Mouse (Mus musculus) heart, adult 2 months (tissue): ENCODE measurements around the gene Fam161a. TPM values are rescaled to one million over a fixed set of nuclear protein-coding genes. Genes with fewer than 3 reads are reported as not detected.

Source experiments
- DNase-seq, 2 experiments: peaks; one replicate each; pipeline ENCODE4 v3.0.0; 2021
- H3K27ac ChIP-seq: fragments of 200-600 bp; 2 replicates; pipeline ENCODE4 v1.8.1; 2022
- H3K27me3 ChIP-seq: fragments of 200-500 bp; 2 replicates; pipeline ENCODE4 v1.6.1; 2012; ENCODE audit warnings: mild to moderate bottlenecking, low read length, inconsistent platforms, mixed read lengths; ENCODE audit not compliant: control insufficient read depth, insufficient read depth
- H3K36me3 ChIP-seq: fragments of 200-500 bp; 2 replicates; pipeline ENCODE4 v1.6.1; 2012; ENCODE audit warnings: low read length, inconsistent platforms; ENCODE audit not compliant: control insufficient read depth, insufficient read depth
- H3K4me1 ChIP-seq: fragments of 200-500 bp; 2 replicates; pipeline ENCODE4 v1.6.1; 2011; ENCODE audit warnings: low read length; ENCODE audit not compliant: control insufficient read depth, insufficient read depth
- H3K4me3 ChIP-seq: fragments of 200-600 bp; 2 replicates; pipeline ENCODE4 v1.8.1; 2022
- H3K79me2 ChIP-seq: fragments of 200-500 bp; replicated peaks from 2 replicates; pipeline ENCODE4 v1.6.1; 2012; ENCODE audit warnings: mild to moderate bottlenecking, inconsistent platforms, low read length, moderate library complexity, mixed read lengths; ENCODE audit not compliant: control insufficient read depth, insufficient read depth
- H3K9ac ChIP-seq: fragments of 200-500 bp; 2 replicates; pipeline ENCODE4 v1.6.1; 2012; ENCODE audit warnings: low read depth, mild to moderate bottlenecking, control low read depth, inconsistent platforms, low read length, mixed read lengths
- CTCF ChIP-seq: fragments of 200-600 bp; IDR thresholded peaks from 2 replicates; pipeline ENCODE4 v1.8.1; 2022; ENCODE audit warnings: antibody characterized with exemption, mild to moderate bottlenecking, moderate library complexity
- EP300 ChIP-seq: fragments of 200-500 bp; IDR thresholded peaks from 2 replicates; pipeline ENCODE4 v1.6.1; 2011; ENCODE audit warnings: low read depth, low read length, control low read depth; ENCODE audit not compliant: insufficient read depth
- POLR2A ChIP-seq: fragments of 200-500 bp; IDR thresholded peaks from 2 replicates; pipeline ENCODE4 v1.6.1; 2011; ENCODE audit warnings: mild to moderate bottlenecking, low read depth, low read length, control low read depth; ENCODE audit not compliant: insufficient read depth
- WGBS: fragments of 180-500 bp; shearing (Covaris S2); methylation state at CpG from one replicate; pipeline ENCODE4 v1.1.7; 2018; 5-methylcytosine and 5-hydroxymethylcytosine counted together
- intact Hi-C: fragments of 180-260 bp; cut with DNase I; formaldehyde crosslinking; loops from one replicate; pipeline ENCODE4 v1.15.1; 2025
- polyA plus RNA-seq: library from polyadenylated mRNA; depleted of rRNA; stranded (reverse); fragments of >200 nt; gene quantifications from 2 replicates; pipeline ENCODE4 v1.2.3, GENCODE M21; 2012
- total RNA-seq, 2 experiments: library from RNA; stranded (reverse); gene quantifications; 2 replicates each; pipeline ENCODE4 v1.2.3; 2021

Fam161a gene
- total and polyA plus RNA-seq, 3 experiments, result 1.2 to 2.3 (median 1.9) TPM

- Histone ChIP-seq H3K9ac (peak overlapping the region; percentile 61), H3K27me3 (no peaks in the 10 kb centered on the region), H3K27ac (peak overlapping the region; percentile 65; the same call in 1 of the 2 replicates), H3K4me3 (peak overlapping the region; percentile 67), H3K36me3 (peaks cover 6% of the 10 kb centered on the region; the same call in 1 of the 2 replicates), H3K4me1 (peaks cover 6% of the 10 kb centered on the region), H3K79me2 (peaks cover 2% of the 10 kb centered on the region; the same call in 1 of the 2 replicates)
- TF ChIP-seq CTCF (no peak), POLR2A (no peak), EP300 (no peak)
- 7% methylated on average over 14 of the region's 14 CpGs for WGBS
- intact Hi-C loops, result loop anchor here (2.0 to 10.0 kb wide), 4 partner anchors 15 to 903 kb away; partner anchors contain the start of genes Fam161a and Papolg
- DNase-seq, result no peak
Observed at GRCm38 (mm10) chr11:22991218-22991835, 16.0 kb upstream of the Fam161a start.

- H3K79me2 ChIP-seq, result peaks cover 2% of the 10 kb centered on the region; the same call in 1 of the 2 replicates
- intact Hi-C loops, result loop anchor here (5.0 to 10.0 kb wide), 2 partner anchors 73 to 901 kb away; partner anchors contain the start of gene Papolg
- TF ChIP-seq CTCF (no peak), POLR2A (no peak), EP300 (no peak)
- no peak overlapping the region for H3K4me3 ChIP-seq
- no peak overlapping the region for H3K27ac ChIP-seq
- no peak for DNase-seq
- no peaks in the 10 kb centered on the region for H3K27me3 ChIP-seq
- peaks cover 14% of the 10 kb centered on the region for H3K36me3 ChIP-seq
- peaks cover 6% of the 10 kb centered on the region for H3K4me1 ChIP-seq
- WGBS, result 77% methylated on average over 2 of the region's 2 CpGs
- H3K9ac ChIP-seq, result no peak overlapping the region
Observed at GRCm38 (mm10) chr11:22994271-22994670, 13.1 kb upstream of the Fam161a start.

GRCm38 (mm10) chr11:22995461-22995860 is 11.9 kb upstream of the Fam161a start:
- 88% methylated on average over 4 of the region's 4 CpGs for WGBS
- peaks cover 16% of the 10 kb centered on the region for H3K36me3 ChIP-seq
- no peak for DNase-seq
- H3K9ac ChIP-seq, result no peak overlapping the region
- H3K27me3 ChIP-seq, result no peaks in the 10 kb centered on the region
- H3K4me1 ChIP-seq, result peaks cover 6% of the 10 kb centered on the region
- no peak for TF ChIP-seq EP300
- TF ChIP-seq CTCF, result no peak
- TF ChIP-seq POLR2A, result no peak
- peaks cover 2% of the 10 kb centered on the region; the same call in 1 of the 2 replicates for H3K79me2 ChIP-seq
- no peak overlapping the region for H3K4me3 ChIP-seq
- intact Hi-C loops, result loop anchor here (10.0 kb wide), 1 partner anchor 899 kb away; the partner anchor contains the start of gene Papolg
- no peak overlapping the region for H3K27ac ChIP-seq

- intact Hi-C loops, result loop anchor here (10.0 kb wide), 1 partner anchor 896 kb away; the partner anchor contains the start of gene Papolg
- TF ChIP-seq POLR2A (no peak), EP300 (no peak), CTCF (no peak)
- Histone ChIP-seq H3K27ac (no peak overlapping the region), H3K36me3 (peaks cover 12% of the 10 kb centered on the region), H3K4me1 (no peaks in the 10 kb centered on the region), H3K9ac (no peak overlapping the region), H3K4me3 (no peak overlapping the region), H3K27me3 (no peaks in the 10 kb centered on the region), H3K79me2 (no peaks in the 10 kb centered on the region)
- no peak for DNase-seq
- 65% methylated on average over 1 of the region's 1 CpGs for WGBS
Observed at GRCm38 (mm10) chr11:22998308-22998707, 9.0 kb upstream of the Fam161a start.

- H3K27ac ChIP-seq, result no peak overlapping the region
- 90% methylated on average over 1 of the region's 1 CpGs for WGBS
- H3K4me1 ChIP-seq, result peaks cover 2% of the 10 kb centered on the region
- H3K27me3 ChIP-seq, result no peaks in the 10 kb centered on the region
- intact Hi-C loops, result loop anchor here (5.0 kb wide), 4 partner anchors 62 to 267 kb away; partner anchors contain the start of gene Xpo1
- H3K79me2 ChIP-seq, result no peaks in the 10 kb centered on the region
- no peak for DNase-seq
- H3K4me3 ChIP-seq, result no peak overlapping the region
- no peak overlapping the region for H3K9ac ChIP-seq
- peaks cover under 1% of the 10 kb centered on the region; the same call in 1 of the 2 replicates for H3K36me3 ChIP-seq
- no peak for TF ChIP-seq EP300
- TF ChIP-seq POLR2A, result no peak
- no peak for TF ChIP-seq CTCF
Observed at GRCm38 (mm10) chr11:23005276-23005675, 2.1 kb upstream of the Fam161a start.

- no peak for DNase-seq
- no peaks in the 10 kb centered on the region; the same call in 1 of the 2 replicates for H3K36me3 ChIP-seq
- H3K79me2 ChIP-seq, result no peaks in the 10 kb centered on the region
- TF ChIP-seq EP300, result no peak
- H3K4me1 ChIP-seq, result peaks cover 2% of the 10 kb centered on the region
- WGBS, result 5% methylated on average over 6 of the region's 6 CpGs
- intact Hi-C loops, result loop anchor here (2.0 to 5.0 kb wide), 5 partner anchors 16 to 265 kb away; partner anchors contain the start of genes Cct4 and Xpo1
- H3K27ac ChIP-seq, result peak overlapping the region; percentile 92
- H3K4me3 ChIP-seq, result peak overlapping the region; percentile 85
- peak overlapping the region; percentile 43 for H3K9ac ChIP-seq
- H3K27me3 ChIP-seq, result no peaks in the 10 kb centered on the region
Observed at GRCm38 (mm10) chr11:23007166-23007480, 208 bp upstream of the Fam161a start.
